Mouse (Mus musculus) left cerebral cortex, postnatal 14 days (tissue): ENCODE data around the gene Myo3b. TPM values are rescaled to one million over a fixed set of nuclear protein-coding genes. Genes with fewer than 3 reads are reported as not detected.

Experiments used
- total RNA-seq, 2 experiments: library from RNA; stranded (reverse); gene quantifications; 2 replicates each; pipeline ENCODE4 v1.2.3; 2021

The Myo3b gene
- total RNA-seq, 2 experiments from 2014 or later: 1.0 to 1.1 TPM

Other genes with a start within 250 kb of the Myo3b start
- gene Ccdc173, start 249.6 kb upstream of the Myo3b start, total RNA-seq: 1 to 10 TPM; 2.2 to 2.4 TPM
- 10 to 100 TPM; 19.2 to 23.0 TPM for gene Phospho2, start 249.5 kb upstream of the Myo3b start, total RNA-seq
- 100 to 1,000 TPM in 1 of 2 experiments, 10 to 100 TPM in 1; 92.7 to 102 TPM for gene Klhl23, start 217.2 kb upstream of the Myo3b start, total RNA-seq
- gene Ssb, start 177.6 kb upstream of the Myo3b start, total RNA-seq: 100 to 1,000 TPM; 121 to 139 TPM
- 10 to 100 TPM in 1 of 2 experiments, 1 to 10 TPM in 1; 9.7 to 15.7 TPM for gene Mettl5, start 153.5 kb upstream of the Myo3b start, total RNA-seq
- gene Ubr3, start 141.9 kb upstream of the Myo3b start, total RNA-seq: 100 to 1,000 TPM; 142 to 153 TPM